Mouse (Mus musculus) neural tube, embryonic 14.5 days (tissue): ENCODE results near the gene Tmem240. TPM values are rescaled to one million over a fixed set of nuclear protein-coding genes. Genes with fewer than 3 reads are reported as not detected.
"Not testable (repeated sequence)": the region's sequence is repeated elsewhere in the genome, so short reads cannot be mapped to it uniquely, and the experiment has no call there.

Source experiments
- ATAC-seq: fragments of 200-750 bp; cut with Nextera tagmentation; 2 replicates; pipeline ENCODE4 v1.8.0; 2017; ENCODE audit warnings: low read depth, mild to moderate bottlenecking, moderate TSS enrichment, moderate library complexity
- H3K27ac ChIP-seq: fragments of 300-500 bp; sonication (generic); 2 replicates; pipeline ENCODE4 v1.5.1; 2014; ENCODE audit warnings: low read depth, mild to moderate bottlenecking, control low read depth, low read length, moderate library complexity, mixed read lengths
- H3K27me3 ChIP-seq: fragments of 300-500 bp; sonication (generic); 2 replicates; pipeline ENCODE4 v1.6.1; 2014; ENCODE audit warnings: low read length; ENCODE audit not compliant: control insufficient read depth, insufficient read depth
- H3K36me3 ChIP-seq: fragments of 300-500 bp; sonication (generic); 2 replicates; pipeline ENCODE4 v1.6.1; 2014; ENCODE audit warnings: low read length, mixed read lengths; ENCODE audit not compliant: control insufficient read depth, insufficient read depth
- H3K4me1 ChIP-seq: fragments of 300-500 bp; sonication (generic); 2 replicates; pipeline ENCODE4 v1.6.1; 2014; ENCODE audit warnings: low read length; ENCODE audit not compliant: control insufficient read depth, insufficient read depth
- H3K4me2 ChIP-seq: fragments of 300-500 bp; sonication (generic); 2 replicates; pipeline ENCODE4 v1.6.1; 2014; ENCODE audit warnings: mild to moderate bottlenecking, low read depth, low read length, control low read depth
- H3K4me3 ChIP-seq: fragments of 300-500 bp; sonication (generic); 2 replicates; pipeline ENCODE4 v1.5.1; 2014; ENCODE audit warnings: low read depth, low read length, control low read depth, mixed read lengths
- H3K9ac ChIP-seq: fragments of 300-500 bp; sonication (generic); replicated peaks from 2 replicates; pipeline ENCODE4 v1.6.1; 2014; ENCODE audit warnings: low read depth, mild to moderate bottlenecking, control low read depth, low read length, mixed read lengths
- H3K9me3 ChIP-seq: fragments of 300-500 bp; sonication (generic); 2 replicates; pipeline ENCODE4 v1.6.1; 2016; ENCODE audit warnings: low read length; ENCODE audit not compliant: control insufficient read depth
- WGBS: fragments of 180-500 bp; shearing (Covaris S2); extraction: QIAGEN DNeasy Blood & Tissue Kit; methylation state at CpG from one replicate; pipeline ENCODE4 v1.1.7; 2014; 5-methylcytosine and 5-hydroxymethylcytosine counted together
- polyA plus RNA-seq: library from polyadenylated mRNA; unstranded; fragments of >200 nt; fragmentation: Nextera tagmentation; extraction: Ambion mirVana; gene quantifications from 2 replicates; pipeline ENCODE4 v1.2.1, GENCODE M21; 2014

The Tmem240 gene
- 6.8 and 9.6 TPM in 2 replicates for polyA plus RNA-seq

GRCm38 (mm10) chr4:155734350-155734941 lies at the start of gene Tmem240:
Gene Tmem240, plus strand, starts transcription at chr4:155734800.
- WGBS = 1% methylated on average over 26 of the region's 35 CpGs
- Histone ChIP-seq H3K4me1 (peaks cover 28% of the 10 kb centered on the region), H3K36me3 (peaks cover 13% of the 10 kb centered on the region; the same call in 1 of the 2 replicates), H3K27me3 (no peaks in the 10 kb centered on the region), H3K9me3 (no peaks in the 10 kb centered on the region), H3K27ac (peak within 1 kb of the TSS; percentile 94), H3K4me3 (peak within 1 kb of the TSS; percentile 79), H3K4me2 (peak within 1 kb of the TSS; percentile 91), H3K9ac (peak within 1 kb of the TSS; percentile 92)
- peak; percentile 89 for ATAC-seq

GRCm38 (mm10) chr4:155687764-155688163 lies 46.8 kb upstream of the Tmem240 start:
- 89% methylated on average over 4 of the region's 4 CpGs for WGBS
- not testable (repeated sequence) for H3K4me3 ChIP-seq, ATAC-seq, H3K27ac ChIP-seq, H3K4me1 ChIP-seq, H3K9ac ChIP-seq, H3K27me3 ChIP-seq, H3K9me3 ChIP-seq, H3K36me3 ChIP-seq, H3K4me2 ChIP-seq

GRCm38 (mm10) chr4:155690571-155691375 lies 43.8 kb upstream of the Tmem240 start:
- Histone ChIP-seq H3K9me3 (no peaks in the 10 kb centered on the region), H3K36me3 (no peaks in the 10 kb centered on the region), H3K27me3 (no peaks in the 10 kb centered on the region), H3K4me2 (no peak overlapping the region), H3K9ac (no peak overlapping the region), H3K4me3 (no peak overlapping the region), H3K4me1 (peaks cover 7% of the 10 kb centered on the region), H3K27ac (no peak overlapping the region)
- ATAC-seq = no peak
- WGBS = 88% methylated on average over 12 of the region's 12 CpGs

GRCm38 (mm10) chr4:155692421-155692820 lies 42.2 kb upstream of the Tmem240 start:
- Histone ChIP-seq H3K9me3 (no peaks in the 10 kb centered on the region), H3K4me2 (no peak overlapping the region), H3K27me3 (no peaks in the 10 kb centered on the region), H3K4me1 (peaks cover 14% of the 10 kb centered on the region), H3K4me3 (no peak overlapping the region), H3K36me3 (no peaks in the 10 kb centered on the region), H3K27ac (no peak overlapping the region), H3K9ac (no peak overlapping the region)
- 96% methylated on average over 3 of the region's 3 CpGs for WGBS
- no peak for ATAC-seq

- ATAC-seq = peak; percentile 90
- Histone ChIP-seq H3K9me3 (no peaks in the 10 kb centered on the region), H3K9ac (peak within 1 kb of the TSS; percentile 88), H3K27me3 (no peaks in the 10 kb centered on the region), H3K27ac (peak within 1 kb of the TSS; percentile 92), H3K36me3 (no peaks in the 10 kb centered on the region), H3K4me3 (peak within 1 kb of the TSS; percentile 61), H3K4me2 (peak within 1 kb of the TSS; percentile 67), H3K4me1 (peaks cover 14% of the 10 kb centered on the region)
- under 1% methylated on average over 27 of the region's 47 CpGs for WGBS
Measured at GRCm38 (mm10) chr4:155694111-155694481, 40.5 kb upstream of the Tmem240 start, which contains the start of gene Fndc10. Gene Fndc10, plus strand, starts transcription at chr4:155694342.

GRCm38 (mm10) chr4:155694482-155695401 lies 39.9 kb upstream of the Tmem240 start:
- H3K36me3 ChIP-seq = no peaks in the 10 kb centered on the region
- no peaks in the 10 kb centered on the region for H3K9me3 ChIP-seq
- no peaks in the 10 kb centered on the region for H3K27me3 ChIP-seq
- peak; percentile 89 for ATAC-seq
- peak overlapping the region; percentile 92 for H3K27ac ChIP-seq
- peaks cover 14% of the 10 kb centered on the region for H3K4me1 ChIP-seq
- H3K4me2 ChIP-seq = peak overlapping the region; percentile 67
- peak overlapping the region; percentile 61 for H3K4me3 ChIP-seq
- H3K9ac ChIP-seq = peak overlapping the region; percentile 88
- WGBS = under 1% methylated on average over 76 of the region's 92 CpGs

GRCm38 (mm10) chr4:155695531-155696062 lies 39.0 kb upstream of the Tmem240 start:
- no peaks in the 10 kb centered on the region for H3K27me3 ChIP-seq
- H3K27ac ChIP-seq = no peak overlapping the region
- no peaks in the 10 kb centered on the region for H3K36me3 ChIP-seq
- H3K4me1 ChIP-seq = peaks cover 14% of the 10 kb centered on the region
- no peak for ATAC-seq
- H3K4me3 ChIP-seq = peak overlapping the region; percentile 61
- peak overlapping the region; percentile 88 for H3K9ac ChIP-seq
- peak overlapping the region; percentile 67 for H3K4me2 ChIP-seq
- 83% methylated on average over 4 of the region's 4 CpGs for WGBS
- no peaks in the 10 kb centered on the region for H3K9me3 ChIP-seq
